Mouse (Mus musculus) heart, postnatal 0 days (tissue): ENCODE measurements at regions not wholly inside any gene's neighbourhood (a gene's known extent, or its start where the extent isn't known, plus 50 kb on each side); places are given as distances from the start of the nearest gene placed in this dataset.

Experiments
- ATAC-seq: fragments of 200-750 bp; cut with Nextera tagmentation; 2 replicates; pipeline ENCODE4 v1.8.0; 2017; ENCODE audit warnings: low read depth, moderate number of reproducible peaks, moderate library complexity; ENCODE audit not compliant: insufficient read depth
- DNase-seq: peaks from one replicate; pipeline ENCODE4 v3.0.0-alpha.2; 2016; ENCODE audit warnings: low spot score
- H3K27ac ChIP-seq: fragments of 300-500 bp; sonication (generic); 2 replicates; pipeline ENCODE4 v1.5.1; 2014; ENCODE audit warnings: low read depth, mild to moderate bottlenecking
- H3K27me3 ChIP-seq: fragments of 300-500 bp; sonication (generic); 2 replicates; pipeline ENCODE4 v1.6.1; 2014; ENCODE audit warnings: low read length, mixed read lengths; ENCODE audit not compliant: control insufficient read depth, insufficient read depth
- H3K36me3 ChIP-seq: fragments of 300-500 bp; sonication (generic); replicated peaks from 2 replicates; pipeline ENCODE4 v1.6.1; 2014; ENCODE audit warnings: low read length, mixed read lengths; ENCODE audit not compliant: control insufficient read depth, insufficient read depth
- H3K4me1 ChIP-seq: fragments of 300-500 bp; sonication (generic); 2 replicates; pipeline ENCODE4 v1.6.1; 2014; ENCODE audit warnings: antibody characterized with exemption; ENCODE audit not compliant: control insufficient read depth, insufficient read depth
- H3K4me2 ChIP-seq: fragments of 300-500 bp; sonication (generic); 2 replicates; pipeline ENCODE4 v1.6.1; 2014; ENCODE audit warnings: low read depth, mild to moderate bottlenecking, low read length, moderate library complexity
- H3K4me3 ChIP-seq: fragments of 300-500 bp; sonication (generic); 2 replicates; pipeline ENCODE4 v1.5.1; 2014; ENCODE audit warnings: low read depth, low read length
- H3K9ac ChIP-seq: fragments of 300-500 bp; sonication (generic); replicated peaks from 2 replicates; pipeline ENCODE4 v1.6.1; 2014; ENCODE audit warnings: low read depth, low read length, mixed read lengths
- H3K9me3 ChIP-seq: fragments of 300-500 bp; sonication (generic); replicated peaks from 2 replicates; pipeline ENCODE4 v1.6.1; 2016; ENCODE audit warnings: low read length; ENCODE audit not compliant: control insufficient read depth
- CTCF ChIP-seq: IDR thresholded peaks from 2 replicates; pipeline ENCODE4 v1.5.1; 2016; ENCODE audit warnings: antibody characterized with exemption, control low read depth, low read depth
- EP300 ChIP-seq: IDR thresholded peaks from 2 replicates; pipeline ENCODE4 v1.6.1; 2016; ENCODE audit warnings: antibody characterized with exemption, low read depth
- WGBS: fragments of 180-500 bp; shearing (Covaris S2); extraction: QIAGEN DNeasy Blood & Tissue Kit; methylation state at CpG from one replicate; pipeline ENCODE4 v1.1.7; 2014; 5-methylcytosine and 5-hydroxymethylcytosine counted together

GRCm38 (mm10) chr7:71458104-71458754, 106.9 kb upstream of the Gm10295 start:
- no peak overlapping the region for H3K27ac ChIP-seq
- H3K4me3 ChIP-seq: no peak overlapping the region
- no peak for ATAC-seq
- H3K4me2 ChIP-seq: no peak overlapping the region
- H3K36me3 ChIP-seq: no peaks in the 10 kb centered on the region
- H3K27me3 ChIP-seq: no peaks in the 10 kb centered on the region
- H3K4me1 ChIP-seq: no peaks in the 10 kb centered on the region
- H3K9me3 ChIP-seq: 0 out of 2 replicates have a peak, but pooled peaks cover 3% of the 10 kb centered on the region
- 59% methylated on average over 5 of the region's 5 CpGs for WGBS
- no peak for TF ChIP-seq EP300
- TF ChIP-seq CTCF: no peak
- no peak for DNase-seq
- H3K9ac ChIP-seq: no peak overlapping the region

GRCm38 (mm10) chr7:71457409-71458103, 106.3 kb upstream of the Gm10295 start:
- Histone ChIP-seq H3K4me2 (no peak overlapping the region), H3K36me3 (no peaks in the 10 kb centered on the region), H3K27me3 (no peaks in the 10 kb centered on the region), H3K9ac (no peak overlapping the region), H3K4me3 (no peak overlapping the region), H3K9me3 (0 out of 2 replicates have a peak, but pooled peaks cover 3% of the 10 kb centered on the region), H3K27ac (no peak overlapping the region), H3K4me1 (no peaks in the 10 kb centered on the region)
- WGBS: 83% methylated on average over 4 of the region's 4 CpGs
- ATAC-seq (no peak), DNase-seq (no peak)
- TF ChIP-seq CTCF (no peak), EP300 (no peak)

GRCm38 (mm10) chr7:71456421-71456820, 105.1 kb upstream of the Gm10295 start:
- no peaks in the 10 kb centered on the region for H3K27me3 ChIP-seq
- peak overlapping the region; percentile 34 for H3K4me2 ChIP-seq
- H3K9me3 ChIP-seq: 0 out of 2 replicates have a peak, but pooled peaks cover 3% of the 10 kb centered on the region
- DNase-seq (peak; percentile 17), ATAC-seq (no peak)
- H3K9ac ChIP-seq: no peak overlapping the region
- H3K27ac ChIP-seq: no peak overlapping the region
- 67% methylated on average over 13 of the region's 13 CpGs for WGBS
- H3K4me1 ChIP-seq: no peaks in the 10 kb centered on the region
- 0 out of 2 replicates have a peak overlapping the region, but pooled peaks have one; percentile 1 for H3K4me3 ChIP-seq
- no peaks in the 10 kb centered on the region for H3K36me3 ChIP-seq
- TF ChIP-seq EP300: no peak
- TF ChIP-seq CTCF: no peak

GRCm38 (mm10) chr7:71440330-71441240, 89.3 kb upstream of the Gm10295 start:
- no peak overlapping the region for H3K4me3 ChIP-seq
- H3K9ac ChIP-seq: no peak overlapping the region
- no peak for TF ChIP-seq CTCF
- no peak for TF ChIP-seq EP300
- no peaks in the 10 kb centered on the region for H3K4me1 ChIP-seq
- DNase-seq: no peak
- H3K27ac ChIP-seq: no peak overlapping the region
- H3K9me3 ChIP-seq: no peaks in the 10 kb centered on the region
- no peak overlapping the region for H3K4me2 ChIP-seq
- no peak for ATAC-seq
- no peaks in the 10 kb centered on the region for H3K27me3 ChIP-seq
- H3K36me3 ChIP-seq: no peaks in the 10 kb centered on the region
- WGBS: 79% methylated on average over 11 of the region's 11 CpGs

- H3K4me3 ChIP-seq: no peak overlapping the region
- no peak overlapping the region for H3K27ac ChIP-seq
- H3K4me1 ChIP-seq: no peaks in the 10 kb centered on the region
- H3K36me3 ChIP-seq: no peaks in the 10 kb centered on the region
- no peak overlapping the region for H3K9ac ChIP-seq
- no peak for TF ChIP-seq EP300
- no peak for TF ChIP-seq CTCF
- 77% methylated on average over 2 of the region's 2 CpGs for WGBS
- H3K9me3 ChIP-seq: no peaks in the 10 kb centered on the region
- H3K27me3 ChIP-seq: no peaks in the 10 kb centered on the region
- no peak overlapping the region for H3K4me2 ChIP-seq
- DNase-seq: no peak
- no peak for ATAC-seq
Observed at GRCm38 (mm10) chr7:71425982-71426381, 74.7 kb upstream of the Gm10295 start.
